Mouse (Mus musculus): Measurements from ENCODE around the gene Calhm2. TPM values are rescaled to one million over a fixed set of nuclear protein-coding genes. Genes with fewer than 3 reads are reported as not detected.

Calhm2 gene
- polyA plus RNA-seq, 1 experiment: 8.2 TPM

- no peak for DNase-seq (ENCODE audit: low read depth)
Measured at GRCm38 (mm10) chr19:47067924-47068611, 70.0 kb downstream of the Calhm2 start.

GRCm38 (mm10) chr19:47067096-47067882 is 70.8 kb downstream of the Calhm2 start, which contains the start of gene Taf5:
TSS of gene Taf5 (plus strand) at chr19:47067746.
- DNase-seq (ENCODE audit: low read depth): peak; percentile 59

GRCm38 (mm10) chr19:47065860-47066259 is 72.2 kb downstream of the Calhm2 start:
- no peak for DNase-seq (ENCODE audit: low read depth)

GRCm38 (mm10) chr19:47057684-47058083 is 80.4 kb downstream of the Calhm2 start:
- no peak for DNase-seq (ENCODE audit: low read depth)

Other genes with a start within 250 kb of the Calhm2 start
- 1.1 and 1.6 TPM in 2 replicates for gene Ina, start 123.6 kb downstream of the Calhm2 start, polyA plus RNA-seq (2012; rRNA removed)
- gene Nt5c2, start 123.1 kb downstream of the Calhm2 start, polyA plus RNA-seq (2012; rRNA removed): 18.3 and 19.7 TPM in 2 replicates
- gene Pcgf6, start 87.4 kb downstream of the Calhm2 start, polyA plus RNA-seq (2012; rRNA removed): 8.5 and 9.3 TPM in 2 replicates
- 1.6 and 1.8 TPM in 2 replicates for gene Taf5, start 70.5 kb downstream of the Calhm2 start, polyA plus RNA-seq (2012; rRNA removed)
- 120 and 168 TPM in 2 replicates for gene Usmg5, start 47.6 kb downstream of the Calhm2 start, polyA plus RNA-seq (2012; rRNA removed)
- gene Pdcd11, start 47.5 kb downstream of the Calhm2 start, polyA plus RNA-seq (2012; rRNA removed): 8.5 and 9.4 TPM in 2 replicates
- not detected in 2 replicates for gene Calhm1, start 6.0 kb upstream of the Calhm2 start, polyA plus RNA-seq (2012; rRNA removed)
- gene Calhm3, start 19.5 kb upstream of the Calhm2 start, polyA plus RNA-seq (2012; rRNA removed): not detected in 2 replicates
- 4.6 and 5.0 TPM in 2 replicates for gene Neurl1a, start 40.5 kb upstream of the Calhm2 start, polyA plus RNA-seq (2012; rRNA removed)

Measured in gonadal fat pad, adult 2 months (tissue).